Mouse (Mus musculus) midbrain, embryonic 14.5 days (tissue): ENCODE measurements around the gene Gm3573. TPM values are rescaled to one million over a fixed set of nuclear protein-coding genes. Genes with fewer than 3 reads are reported as not detected.
"Not testable (repeated sequence)": the region's sequence is repeated elsewhere in the genome, so short reads cannot be mapped to it uniquely, and the experiment has no call there.

Experiments used
- ATAC-seq: fragments of 200-750 bp; cut with Nextera tagmentation; 2 replicates; pipeline ENCODE4 v1.8.0; 2017; ENCODE audit warnings: moderate number of reproducible peaks, moderate library complexity; ENCODE audit not compliant: low FRiP score, low TSS enrichment
- DNase-seq: peaks from one replicate; pipeline ENCODE4 v3.0.0-alpha.2; 2015
- H3K27ac ChIP-seq: fragments of 300-500 bp; sonication (generic); replicated peaks from 2 replicates; pipeline ENCODE4 v1.5.1; 2014; ENCODE audit warnings: mild to moderate bottlenecking, low read depth, low read length, moderate library complexity
- H3K27me3 ChIP-seq: fragments of 300-500 bp; sonication (generic); 2 replicates; pipeline ENCODE4 v1.6.1; 2014; ENCODE audit warnings: low read length, control low read depth, mixed read lengths; ENCODE audit not compliant: control insufficient read depth, insufficient read depth
- H3K36me3 ChIP-seq: fragments of 300-500 bp; sonication (generic); 2 replicates; pipeline ENCODE4 v1.6.1; 2014; ENCODE audit warnings: low read length, control low read depth; ENCODE audit not compliant: control insufficient read depth, insufficient read depth
- H3K4me1 ChIP-seq: fragments of 300-500 bp; sonication (generic); 2 replicates; pipeline ENCODE4 v1.6.1; 2014; ENCODE audit warnings: mild to moderate bottlenecking, antibody characterized with exemption, low read length, control low read depth; ENCODE audit not compliant: control insufficient read depth, insufficient read depth
- H3K4me2 ChIP-seq: fragments of 300-500 bp; sonication (generic); 2 replicates; pipeline ENCODE4 v1.6.1; 2014; ENCODE audit warnings: mild to moderate bottlenecking, low read length, moderate library complexity
- H3K4me3 ChIP-seq: fragments of 300-500 bp; sonication (generic); replicated peaks from 2 replicates; pipeline ENCODE4 v1.5.1; 2014; ENCODE audit warnings: low read depth, low read length
- H3K9ac ChIP-seq: fragments of 300-500 bp; sonication (generic); replicated peaks from 2 replicates; pipeline ENCODE4 v1.6.1; 2014; ENCODE audit warnings: mild to moderate bottlenecking, low read length, moderate library complexity
- H3K9me3 ChIP-seq: fragments of 300-500 bp; sonication (generic); 2 replicates; pipeline ENCODE4 v1.6.1; 2016; ENCODE audit warnings: low read length, control low read depth, mixed read lengths; ENCODE audit not compliant: control insufficient read depth
- WGBS: fragments of 180-500 bp; shearing (Covaris S2); extraction: QIAGEN DNeasy Blood & Tissue Kit; methylation state at CpG from one replicate; pipeline ENCODE4 v1.1.7; 2014; 5-methylcytosine and 5-hydroxymethylcytosine counted together
- polyA plus RNA-seq: library from polyadenylated mRNA; unstranded; fragments of >200 nt; fragmentation: Nextera tagmentation; extraction: Ambion mirVana; gene quantifications from 2 replicates; pipeline ENCODE4 v1.2.1, GENCODE M21; 2014

Gm3573 gene
- not detected in 2 replicates for polyA plus RNA-seq

GRCm38 (mm10) chr14:42190691-42191090 lies at the start of gene Gm3573:
Gene Gm3573 (minus strand): TSS chr14:42190791.
- WGBS: no CpG with 5 or more reads among the region's 1 CpGs

GRCm38 (mm10) chr14:42216766-42217537 lies 26.4 kb upstream of the Gm3573 start:
- H3K36me3 ChIP-seq, H3K4me2 ChIP-seq, H3K4me3 ChIP-seq, H3K27ac ChIP-seq, ATAC-seq, H3K9me3 ChIP-seq, H3K4me1 ChIP-seq, H3K27me3 ChIP-seq, H3K9ac ChIP-seq, DNase-seq: not testable (repeated sequence)
- WGBS: 72% methylated on average over 8 of the region's 10 CpGs

More at GRCm38 (mm10) chr14:42190691-42191090, at the start of gene Gm3573:
- not testable (repeated sequence) for H3K27me3 ChIP-seq, H3K4me1 ChIP-seq, H3K9me3 ChIP-seq, H3K27ac ChIP-seq, H3K9ac ChIP-seq, H3K4me2 ChIP-seq, DNase-seq, ATAC-seq, H3K4me3 ChIP-seq, H3K36me3 ChIP-seq

GRCm38 (mm10) chr14:42183936-42184335 lies 6.7 kb downstream of the Gm3573 start:
- H3K27ac ChIP-seq, H3K9me3 ChIP-seq, H3K27me3 ChIP-seq, ATAC-seq, H3K9ac ChIP-seq, H3K4me3 ChIP-seq, DNase-seq, H3K4me1 ChIP-seq, H3K36me3 ChIP-seq, H3K4me2 ChIP-seq: not testable (repeated sequence)
- WGBS: 82% methylated on average over 3 of the region's 3 CpGs

- DNase-seq, H3K27ac ChIP-seq, H3K36me3 ChIP-seq, H3K4me1 ChIP-seq, H3K9me3 ChIP-seq, H3K9ac ChIP-seq, H3K4me3 ChIP-seq, H3K4me2 ChIP-seq, H3K27me3 ChIP-seq, ATAC-seq: not testable (repeated sequence)
- 88% methylated on average over 1 of the region's 2 CpGs for WGBS
Measured at GRCm38 (mm10) chr14:42162522-42162921, 28.1 kb downstream of the Gm3573 start, which contains the start of gene Gm17027. Gene Gm17027 (minus strand): TSS chr14:42162622.

Other genes starting within 250 kb of the Gm3573 start
- gene 1700024B05Rik, start 246.8 kb downstream of the Gm3573 start, polyA plus RNA-seq: not detected in 2 replicates
- gene Gm6401, start 222.9 kb downstream of the Gm3573 start, polyA plus RNA-seq: not detected in 2 replicates
- gene Gm3543, start 207.5 kb downstream of the Gm3573 start, polyA plus RNA-seq: not detected in 2 replicates
- not detected in 2 replicates for gene Gm7951, start 73.4 kb downstream of the Gm3573 start, polyA plus RNA-seq
- gene Gm17027, start 28.2 kb downstream of the Gm3573 start, polyA plus RNA-seq: not detected in 2 replicates
- gene Gm17026, start 69.3 kb upstream of the Gm3573 start, polyA plus RNA-seq: not detected in 2 replicates
- gene Gm9611, start 106.6 kb upstream of the Gm3573 start, polyA plus RNA-seq: not detected in 2 replicates
- gene Gm7995, start 119.4 kb upstream of the Gm3573 start, polyA plus RNA-seq: not detected in 2 replicates
- not detected in 2 replicates for gene Gm8005, start 248.9 kb upstream of the Gm3573 start, polyA plus RNA-seq